Mouse (Mus musculus) limb, embryonic 13.5 days (tissue): ENCODE data around the gene Cmbl. TPM values are rescaled to one million over a fixed set of nuclear protein-coding genes. Genes with fewer than 3 reads are reported as not detected.

Experiments used
- polyA plus RNA-seq: library from polyadenylated mRNA; unstranded; fragments of >200 nt; fragmentation: Nextera tagmentation; extraction: Ambion mirVana; gene quantifications from 2 replicates; pipeline ENCODE4 v1.2.1, GENCODE M21; 2015

The Cmbl gene
- polyA plus RNA-seq, 1 experiment from 2014 or later, result 1.8 TPM

Other genes with a start within 250 kb of the Cmbl start
- 0.43 and 0.50 TPM in 2 replicates for gene Ankrd33b, start 197.7 kb upstream of the Cmbl start, polyA plus RNA-seq
- gene Ropn1l, start 111.7 kb upstream of the Cmbl start, polyA plus RNA-seq, result 1.4 and 1.7 TPM in 2 replicates
- 28.7 and 32.0 TPM in 2 replicates for gene March6, start 34.3 kb upstream of the Cmbl start, polyA plus RNA-seq
- 545 and 552 TPM in 2 replicates for gene Cct5, start 36.4 kb downstream of the Cmbl start, polyA plus RNA-seq
- 11.4 and 11.9 TPM in 2 replicates for gene Fam173b, start 36.5 kb downstream of the Cmbl start, polyA plus RNA-seq